Mouse (Mus musculus) T-helper 17 cell (primary cell): ENCODE results near the gene Tmc6.

Experiments
- in situ Hi-C, 2 experiments: fragments of 300-600 bp; cut with MboI, MseI; formaldehyde crosslinking; loops; 1 replicate in 1 of 2; 2 replicates in 1 of 2; pipeline ENCODE4 v1.15.1; 2025; ENCODE audit warnings: high pct_unique_total_duplicates in 2 of 2

Tmc6 gene

GRCm38 (mm10) chr11:117781993-117782704, at the start of gene Tmc6, which contains the start of gene Tmc8:
Tmc6 (minus strand) TSS chr11:117782198.
Tmc8 (plus strand) TSS chr11:117782076.
- in situ Hi-C loops: loop anchor here in 1 of 2 experiments (10.0 kb wide), 1 partner anchor 183 kb away; no protein-coding TSS in a partner anchor

- in situ Hi-C loops: no loop called here
Observed at GRCm38 (mm10) chr11:117830401-117830800, 48.4 kb upstream of the Tmc6 start.

DNA sequence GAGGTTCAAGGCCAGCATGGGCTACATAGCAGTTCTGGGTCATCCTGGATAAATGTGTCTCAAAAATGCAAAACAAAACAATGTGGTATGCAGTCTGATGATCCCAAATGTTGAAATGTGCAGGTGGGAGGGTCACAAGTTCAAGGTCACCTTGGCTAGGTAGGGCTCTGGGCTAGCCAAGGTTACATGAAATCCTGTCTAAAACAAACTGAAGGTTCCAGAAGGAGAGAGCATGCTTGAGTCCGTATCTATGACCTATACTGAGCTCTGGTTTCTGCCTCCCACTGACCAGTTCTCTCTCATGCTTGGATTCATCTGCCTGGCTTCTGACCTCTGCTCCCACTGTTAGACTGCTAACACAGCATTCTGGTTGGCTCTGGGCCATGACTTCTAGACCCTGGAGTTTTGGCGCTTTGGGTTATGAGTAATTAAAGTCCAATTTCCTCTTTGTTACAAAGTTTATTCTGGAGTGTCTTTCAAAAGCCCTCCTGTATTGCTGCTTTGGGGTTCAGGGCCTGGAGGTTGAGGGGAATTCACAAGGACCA, 47.7 kb upstream of the Tmc6 start:
- in situ Hi-C loops: no loop called here

DNA sequence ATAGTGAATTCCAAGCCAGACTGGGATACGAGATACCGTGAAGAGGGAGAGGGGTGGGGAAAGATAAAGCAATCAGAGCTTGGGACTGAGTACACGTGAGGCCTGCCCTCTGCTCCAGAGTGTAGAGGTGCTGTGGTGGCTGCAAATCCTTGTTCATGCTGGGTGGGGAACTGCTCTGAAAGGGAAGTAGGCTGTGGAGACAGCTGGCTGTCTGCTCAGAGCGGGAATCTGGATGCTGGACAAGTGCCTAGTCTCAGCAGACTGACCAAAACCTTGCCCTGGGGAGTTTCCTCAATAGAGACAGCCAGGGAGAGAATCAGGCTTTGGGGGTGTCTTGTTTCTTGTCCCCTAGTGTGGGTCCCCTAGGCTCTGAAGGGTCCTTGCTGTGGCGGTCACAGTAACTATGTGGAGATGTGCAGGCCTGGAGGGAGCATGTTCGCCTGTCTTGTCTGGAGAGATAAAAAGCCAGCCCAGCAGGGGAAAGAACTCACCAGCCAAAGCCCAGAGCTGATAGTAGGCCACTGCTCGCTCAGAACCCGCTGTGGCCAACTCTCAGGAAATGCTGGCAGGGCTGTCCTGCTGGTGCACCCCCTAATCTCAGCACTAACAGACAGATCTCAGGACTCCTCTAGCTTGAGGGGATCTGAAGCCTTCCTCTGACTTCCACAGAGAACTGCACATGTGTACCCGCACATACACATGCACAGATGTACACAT, 47.0 kb upstream of the Tmc6 start:
- in situ Hi-C loops: no loop called here

- in situ Hi-C loops: no loop called here
Observed at GRCm38 (mm10) chr11:117828149-117828887, 46.3 kb upstream of the Tmc6 start.

DNA sequence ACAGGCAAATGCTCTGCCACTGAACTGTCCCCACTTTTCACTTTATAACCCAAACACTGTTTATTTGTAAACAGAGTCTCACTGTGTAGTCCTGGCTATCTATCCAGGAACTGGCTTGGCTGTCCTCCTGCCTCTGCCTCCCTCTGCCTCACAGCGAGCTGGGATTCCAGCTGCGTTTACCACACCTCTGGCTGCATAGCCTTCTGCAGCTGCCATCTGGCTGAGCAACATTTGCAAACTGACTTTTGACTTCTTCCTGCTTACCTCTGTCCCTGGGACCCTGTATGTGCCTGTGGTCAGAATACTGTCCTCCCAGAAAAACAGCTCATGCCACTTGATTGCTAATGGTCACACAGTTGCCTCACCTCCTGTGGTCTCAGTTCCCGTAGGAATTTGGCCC, 45.4 kb upstream of the Tmc6 start:
- in situ Hi-C loops: no loop called here

GRCm38 (mm10) chr11:117826916-117827315, 44.9 kb upstream of the Tmc6 start:
- in situ Hi-C loops: no loop called here

DNA sequence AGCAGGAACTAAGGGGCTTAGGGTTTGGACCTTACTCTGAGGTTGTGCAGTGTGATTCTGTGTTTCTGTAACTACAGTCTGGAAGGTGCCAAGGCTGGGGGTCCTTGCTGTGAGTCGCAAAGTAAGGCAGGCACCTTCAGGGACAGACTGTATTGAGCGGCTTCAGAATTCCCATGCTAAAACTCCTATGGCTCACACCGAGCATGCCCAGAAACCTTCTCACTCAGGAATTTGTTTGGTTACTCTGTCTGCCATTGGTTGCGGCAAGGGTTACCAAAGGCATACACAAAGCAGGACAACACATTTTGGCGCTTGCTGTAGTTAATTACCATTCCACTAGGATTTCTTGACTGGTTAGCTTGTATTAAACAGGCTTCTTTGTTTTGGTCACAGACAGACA, 44.2 kb upstream of the Tmc6 start:
- in situ Hi-C loops: no loop called here

- in situ Hi-C loops: no loop called here
Observed at GRCm38 (mm10) chr11:117825333-117826101, 43.5 kb upstream of the Tmc6 start, which contains the start of the genes Afmid and Tk1. Afmid (plus strand) TSS chr11:117825924. Tk1 (minus strand) TSS chr11:117826092.

DNA sequence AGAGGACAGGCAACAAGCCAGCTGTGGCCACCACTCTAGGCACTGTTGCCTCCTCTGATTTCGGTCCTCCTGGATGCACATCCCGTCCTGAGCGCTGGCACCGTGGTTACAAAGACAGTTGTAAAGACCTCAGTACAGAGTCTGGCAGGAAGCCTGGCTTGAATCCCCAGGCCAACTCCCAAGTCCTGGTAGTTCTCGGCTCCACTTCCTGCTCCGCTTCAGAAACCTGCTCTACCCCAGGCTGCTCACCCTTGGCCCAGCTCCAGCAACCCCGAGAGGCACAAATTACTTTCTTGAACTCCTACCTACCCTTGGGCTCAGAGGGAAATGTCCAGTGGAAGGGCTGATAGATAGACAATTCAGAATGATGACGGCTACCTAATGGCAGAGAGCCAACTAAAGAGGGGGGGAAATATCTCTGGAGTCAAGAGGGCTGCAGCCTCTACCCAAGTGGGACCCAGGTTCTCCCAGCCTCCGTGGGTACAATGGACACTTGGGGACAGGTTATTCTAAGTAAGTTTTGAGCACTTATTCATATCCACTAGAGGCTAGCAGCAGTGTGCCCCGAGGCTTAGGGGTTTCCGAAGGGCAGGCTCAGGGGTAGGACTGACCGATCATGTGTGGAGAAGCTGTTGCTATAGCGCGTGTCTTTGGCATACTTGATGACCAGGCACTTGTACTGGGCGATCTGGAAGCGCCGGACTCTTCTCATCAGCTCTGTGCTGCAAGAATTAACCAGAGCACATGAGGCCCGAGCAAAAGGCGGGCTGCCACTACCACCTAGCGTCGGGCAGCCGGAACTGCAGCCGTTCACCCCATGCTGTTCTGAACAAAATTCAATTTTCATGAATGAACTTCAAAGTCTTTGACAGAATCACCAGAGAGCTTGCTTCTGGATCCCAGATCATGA, 42.3 kb upstream of the Tmc6 start:
- in situ Hi-C loops: loop anchor here (5.0 kb wide), 1 partner anchor 112 kb away; no protein-coding TSS in a partner anchor

DNA sequence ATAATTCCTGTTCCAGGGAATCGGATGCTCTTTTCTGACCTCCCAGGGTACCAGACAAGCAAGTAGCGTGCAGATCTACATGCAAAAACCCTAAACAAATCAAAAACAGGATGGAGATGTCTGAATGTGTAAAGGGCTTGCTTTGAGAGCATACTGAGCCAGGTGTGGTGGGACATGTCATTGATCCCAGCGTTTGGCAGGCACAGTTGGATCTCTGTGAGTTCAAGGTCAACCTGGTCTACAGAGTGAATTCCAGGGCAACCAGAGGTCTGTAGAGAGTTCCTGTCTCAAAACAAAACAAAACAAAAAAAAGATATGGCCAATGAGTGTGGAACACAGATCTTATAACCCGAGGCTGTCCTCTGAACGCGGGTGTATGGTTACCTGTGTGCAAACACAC, 41.4 kb upstream of the Tmc6 start:
- in situ Hi-C loops: loop anchor here (5.0 kb wide), 1 partner anchor 111 kb away; no protein-coding TSS in a partner anchor

DNA sequence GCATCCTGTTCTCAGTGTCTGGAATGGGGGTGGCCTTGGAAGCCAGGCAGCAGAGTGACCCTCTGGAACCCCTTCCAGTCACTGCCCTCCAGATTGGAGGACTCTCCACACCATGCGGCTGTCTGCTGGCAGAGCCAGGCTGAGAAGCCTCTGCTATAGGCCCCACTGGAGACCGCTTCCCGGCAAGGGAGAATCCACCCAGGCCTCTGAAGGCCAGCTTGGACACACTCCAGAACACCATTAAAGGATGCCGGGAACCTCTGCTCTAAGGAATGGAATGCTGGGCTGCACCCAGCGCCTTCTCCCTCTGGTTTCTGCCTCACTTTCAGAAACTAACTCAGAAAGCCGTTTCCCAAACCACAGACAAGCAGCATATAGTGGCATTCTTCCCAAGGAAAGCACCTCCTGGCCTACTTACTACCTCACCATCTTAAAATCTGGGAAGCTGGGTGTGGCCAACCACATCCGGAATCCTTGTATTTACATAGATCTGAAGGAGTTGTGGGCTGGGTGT, 40.8 kb upstream of the Tmc6 start:
- in situ Hi-C loops: loop anchor here (5.0 kb wide), 1 partner anchor 110 kb away; no protein-coding TSS in a partner anchor

DNA sequence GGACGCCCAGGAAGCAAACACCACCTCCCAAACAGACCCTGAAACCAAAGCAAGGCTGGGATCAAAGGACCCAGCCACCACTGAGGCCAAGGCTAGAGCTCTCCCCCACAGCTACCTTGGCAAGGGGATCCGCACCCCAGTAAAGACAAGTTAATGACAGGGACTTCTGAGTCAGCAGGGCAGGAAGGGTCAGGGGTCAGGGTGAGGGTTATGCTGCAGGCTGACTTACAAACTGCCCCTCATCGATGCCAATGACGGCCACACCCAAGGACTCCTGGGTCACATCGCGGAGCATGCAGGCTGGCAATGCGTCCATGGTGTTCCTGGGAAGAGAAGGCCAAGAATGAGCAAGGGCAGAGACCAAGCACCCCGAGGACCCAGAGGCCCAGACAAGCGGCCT, 39.9 kb upstream of the Tmc6 start:
- in situ Hi-C loops: loop anchor here (5.0 kb wide), 1 partner anchor 110 kb away; no protein-coding TSS in a partner anchor

DNA sequence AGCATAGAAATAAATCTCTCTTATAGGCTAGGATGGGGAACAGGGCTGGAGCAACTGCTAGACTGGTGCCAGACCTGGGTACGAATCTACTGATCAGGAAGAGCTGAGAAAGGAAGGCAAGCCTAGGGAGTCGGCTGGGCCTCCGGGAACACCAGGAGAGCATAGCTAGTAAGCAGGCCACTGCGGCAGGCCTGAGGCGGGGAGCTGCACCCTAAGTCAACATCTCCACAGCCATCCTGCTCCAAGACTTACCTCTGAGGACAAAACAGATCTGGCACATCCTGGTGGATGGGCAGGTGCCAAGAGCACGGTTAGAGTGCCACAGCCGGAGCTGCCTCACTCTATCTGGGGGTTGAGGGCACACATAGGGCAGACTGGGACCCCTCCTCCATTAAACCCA, 38.2 kb upstream of the Tmc6 start:
- in situ Hi-C loops: loop anchor here (5.0 kb wide), 1 partner anchor 108 kb away; no protein-coding TSS in a partner anchor

DNA sequence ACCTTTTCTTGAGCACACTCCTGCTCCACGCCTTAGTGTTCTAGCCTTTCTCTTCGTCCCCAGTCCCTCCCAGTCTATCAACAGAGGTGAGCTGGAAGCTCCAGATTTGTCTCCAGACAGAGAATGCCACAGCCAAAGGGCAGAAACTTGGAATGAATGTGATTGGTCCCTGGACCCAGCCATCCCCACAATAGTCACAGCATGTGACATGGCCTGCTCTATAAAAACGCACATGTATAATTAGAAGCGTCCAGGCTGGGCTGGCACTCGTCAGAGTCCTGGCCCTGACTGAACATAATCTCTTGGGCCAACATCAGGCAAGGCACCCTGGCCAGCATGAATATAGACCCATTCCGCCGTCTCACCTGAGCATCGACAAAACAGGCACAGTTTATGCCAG, 37.1 kb upstream of the Tmc6 start:
- in situ Hi-C loops: loop anchor here in 1 of 2 experiments (10.0 kb wide), 1 partner anchor 414 kb away; no protein-coding TSS in a partner anchor

- in situ Hi-C loops: loop anchor here in 1 of 2 experiments (10.0 kb wide), 1 partner anchor 412 kb away; no protein-coding TSS in a partner anchor
Observed at GRCm38 (mm10) chr11:117816389-117816996, 34.5 kb upstream of the Tmc6 start.

DNA sequence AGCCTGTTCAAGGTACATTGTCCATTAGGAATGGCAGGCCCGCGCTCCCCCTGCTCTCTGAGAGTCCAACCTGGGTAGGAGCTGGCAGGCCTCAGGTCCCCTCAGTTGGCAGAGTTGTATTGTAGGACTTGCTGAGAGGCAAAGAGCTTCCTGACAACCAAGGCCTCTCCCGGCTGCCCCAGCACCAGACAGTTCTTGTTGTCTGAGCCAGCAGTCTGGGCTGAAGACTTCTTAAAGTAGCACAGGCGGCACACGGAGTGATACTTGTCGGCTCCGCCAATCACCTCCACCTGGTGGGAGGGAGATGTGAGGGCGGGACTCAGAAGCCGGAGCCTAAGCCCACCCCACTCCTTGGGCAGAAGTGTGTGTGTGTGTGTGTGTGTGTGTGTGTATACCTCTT, 33.9 kb upstream of the Tmc6 start:
- in situ Hi-C loops: loop anchor here in 1 of 2 experiments (10.0 kb wide), 1 partner anchor 411 kb away; no protein-coding TSS in a partner anchor

DNA sequence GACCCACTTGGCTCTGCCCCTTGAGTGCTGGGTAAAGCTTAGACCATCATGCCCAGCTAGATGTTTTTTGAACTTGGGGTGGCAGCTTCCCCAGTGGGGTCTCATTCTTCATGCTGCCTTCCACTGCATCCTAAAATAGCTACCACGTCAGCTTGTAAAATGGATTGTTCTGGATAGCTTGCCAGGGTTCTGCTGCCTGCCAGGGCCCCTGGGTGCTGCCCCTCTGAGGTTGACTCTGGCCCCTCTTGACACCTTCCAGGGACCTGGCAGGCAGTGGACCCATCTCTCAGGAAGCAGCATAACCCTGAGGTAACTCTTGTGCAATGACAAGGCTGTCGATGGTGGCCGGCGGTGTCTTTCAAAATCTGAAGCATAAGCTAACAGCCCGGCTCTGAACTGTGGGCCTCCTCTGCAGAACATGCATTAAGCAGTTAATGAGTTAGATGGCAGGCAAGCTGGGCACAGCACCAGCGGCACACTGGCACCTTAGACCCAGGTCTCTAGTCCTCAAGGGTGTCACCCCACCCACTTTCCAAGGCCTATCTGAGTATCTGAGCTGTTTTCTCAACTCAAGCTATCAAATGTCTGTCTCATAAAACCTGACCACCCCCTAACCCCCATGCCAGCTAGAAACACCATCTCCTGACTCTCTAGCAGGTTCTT, 32.8 kb upstream of the Tmc6 start:
- in situ Hi-C loops: loop anchor here in 1 of 2 experiments (10.0 kb wide), 1 partner anchor 410 kb away; no protein-coding TSS in a partner anchor
